24 mouse cellular contexts compared by ENCODE assay signal in genomic region chr8:60277211-60277801, GRCm38 (mm10).
DNase-seq lines count a peak whose midpoint lies in the region; ATAC-seq and TF ChIP-seq lines count a peak whose summit lies in the region.
"Had no signal": no experiment of that assay in that cellular context is flagged by ENCODE, and none has a peak within 500 bp of the region (broad histone marks: within the 10 kb centered on the region; RNA-seq: fewer than 3 reads in every experiment).

No protein-coding gene starts in this region.

- H3K27ac ChIP-seq in forebrain, embryonic 14.5 days (ENCODE audit: low read depth, low read length): no peak overlapping the region
- H3K27ac ChIP-seq in forebrain, postnatal 0 days (ENCODE audit: low read depth, low read length): no peak overlapping the region
- 0 out of 2 replicates have a peak overlapping the region, but pooled peaks have one; percentile 2 for H3K27ac ChIP-seq in midbrain, embryonic 15.5 days
- no peak overlapping the region for H3K27ac ChIP-seq in midbrain, embryonic 11.5 days (ENCODE audit: low read depth, low read length)
- H3K27ac ChIP-seq: forebrain, embryonic 10.5 days; hindbrain, embryonic 13.5 days; intestine, embryonic 15.5 days had no signal

- 25% methylated on average over 2 of the region's 2 CpGs for WGBS in forebrain, embryonic 14.5 days
- WGBS in forebrain, postnatal 0 days: 22% methylated on average over 2 of the region's 2 CpGs
- WGBS in midbrain, embryonic 15.5 days: 37% methylated on average over 2 of the region's 2 CpGs
- WGBS in midbrain, embryonic 11.5 days: 48% methylated on average over 2 of the region's 2 CpGs

- no peaks in the 10 kb centered on the region for H3K4me1 ChIP-seq in forebrain, embryonic 14.5 days (ENCODE audit: control insufficient read depth, insufficient read depth, low read length)
- H3K4me1 ChIP-seq in forebrain, postnatal 0 days (ENCODE audit: insufficient read depth): no peaks in the 10 kb centered on the region
- no peaks in the 10 kb centered on the region for H3K4me1 ChIP-seq in midbrain, embryonic 15.5 days
- no peaks in the 10 kb centered on the region for H3K4me1 ChIP-seq in midbrain, embryonic 11.5 days (ENCODE audit: control insufficient read depth, insufficient read depth, low read length)
- H3K4me1 ChIP-seq: forebrain, embryonic 10.5 days; hindbrain, embryonic 13.5 days; intestine, embryonic 15.5 days had no signal

- ATAC-seq in forebrain, embryonic 14.5 days: 0 out of 2 replicates have a peak, but pooled peaks have one; percentile 26
- ATAC-seq in forebrain, postnatal 0 days: no peak
- peak; percentile 72 for ATAC-seq in midbrain, embryonic 15.5 days (replicated peaks)
- no peak for ATAC-seq in midbrain, embryonic 11.5 days (ENCODE audit: low FRiP score)
- ATAC-seq: forebrain, embryonic 16.5 days; hindbrain, embryonic 16.5 days; intestine, embryonic 15.5 days; Patski had no signal

- H3K4me3 ChIP-seq in forebrain, embryonic 14.5 days (ENCODE audit: low read depth, low read length): no peak overlapping the region
- H3K4me3 ChIP-seq in forebrain, postnatal 0 days (ENCODE audit: low read depth, low read length): no peak overlapping the region
- H3K4me3 ChIP-seq in midbrain, embryonic 15.5 days: no peak overlapping the region
- H3K4me3 ChIP-seq in midbrain, embryonic 11.5 days (ENCODE audit: low read depth, low read length): no peak overlapping the region
- H3K4me3 ChIP-seq: forebrain, embryonic 10.5 days; hindbrain, embryonic 13.5 days; intestine, embryonic 15.5 days had no signal

- TF ChIP-seq CTCF in forebrain, postnatal 0 days (IDR thresholded peaks at IDR 0.05; ENCODE audit: low read depth): no peak

- peak; percentile 41 for DNase-seq in forebrain, embryonic 14.5 days (ENCODE audit: low spot score)
- DNase-seq in forebrain, postnatal 0 days: no peak
- DNase-seq in midbrain, embryonic 11.5 days (ENCODE audit: low spot score, missing footprints): no peak
- DNase-seq in brain, adult 2 months (ENCODE audit: low read depth, low spot score): peak; percentile 25
- peak; percentile 10 for DNase-seq in telencephalon, adult 2 months (ENCODE audit: low read depth, low spot score)
- DNase-seq in heart, adult 11 months: no peak
- DNase-seq: adrenal gland, postnatal 10 days; adrenal gland, postnatal 36 days; B cell, adult 2 months; cerebellum, adult 11-12 months; cerebellum, adult 9-10 months; cerebellum, postnatal 14 days; gastrocnemius, postnatal 10 days; gastrocnemius, postnatal 36 days had no signal

- no peak overlapping the region for H3K9ac ChIP-seq in forebrain, embryonic 14.5 days (ENCODE audit: low read length)
- H3K9ac ChIP-seq in forebrain, postnatal 0 days: no peak overlapping the region
- no peak overlapping the region for H3K9ac ChIP-seq in midbrain, embryonic 15.5 days
- no peak overlapping the region for H3K9ac ChIP-seq in midbrain, embryonic 11.5 days (ENCODE audit: low read length)
- H3K9ac ChIP-seq: hindbrain, embryonic 13.5 days; intestine, embryonic 15.5 days had no signal

- no peaks in the 10 kb centered on the region for H3K27me3 ChIP-seq in forebrain, embryonic 14.5 days (replicated peaks; ENCODE audit: control insufficient read depth, insufficient read depth, low read length)
- no peaks in the 10 kb centered on the region for H3K27me3 ChIP-seq in forebrain, postnatal 0 days (ENCODE audit: insufficient read depth, low read length)
- no peaks in the 10 kb centered on the region for H3K27me3 ChIP-seq in midbrain, embryonic 15.5 days (replicated peaks)
- no peaks in the 10 kb centered on the region for H3K27me3 ChIP-seq in midbrain, embryonic 11.5 days (ENCODE audit: control insufficient read depth, insufficient read depth, low read length)
- H3K27me3 ChIP-seq: CH12.LX; hindbrain, embryonic 13.5 days; intestine, embryonic 15.5 days; Patski had no signal

- no peak overlapping the region for H3K4me2 ChIP-seq in forebrain, embryonic 14.5 days (ENCODE audit: low read length)
- no peak overlapping the region for H3K4me2 ChIP-seq in forebrain, postnatal 0 days (ENCODE audit: low read depth)
- no peak overlapping the region for H3K4me2 ChIP-seq in midbrain, embryonic 15.5 days
- no peak overlapping the region for H3K4me2 ChIP-seq in midbrain, embryonic 11.5 days
- H3K4me2 ChIP-seq: heart, embryonic 11.5 days; hindbrain, embryonic 13.5 days; intestine, embryonic 15.5 days had no signal

- H3K36me3 ChIP-seq in forebrain, embryonic 14.5 days (ENCODE audit: control insufficient read depth, insufficient read depth, low read length): no peaks in the 10 kb centered on the region
- H3K36me3 ChIP-seq in forebrain, postnatal 0 days (ENCODE audit: insufficient read depth): no peaks in the 10 kb centered on the region
- H3K36me3 ChIP-seq in midbrain, embryonic 15.5 days (replicated peaks): no peaks in the 10 kb centered on the region
- no peaks in the 10 kb centered on the region for H3K36me3 ChIP-seq in midbrain, embryonic 11.5 days (ENCODE audit: control insufficient read depth, insufficient read depth, low read length)
- H3K36me3 ChIP-seq: forebrain, embryonic 10.5 days; G1E; hindbrain, embryonic 13.5 days; intestine, embryonic 15.5 days had no signal

- no peaks in the 10 kb centered on the region for H3K9me3 ChIP-seq in forebrain, embryonic 14.5 days (replicated peaks; ENCODE audit: control insufficient read depth, low read length)
- H3K9me3 ChIP-seq in forebrain, postnatal 0 days (ENCODE audit: low read length): no peaks in the 10 kb centered on the region
- no peaks in the 10 kb centered on the region for H3K9me3 ChIP-seq in midbrain, embryonic 15.5 days
- H3K9me3 ChIP-seq in midbrain, embryonic 11.5 days (ENCODE audit: control insufficient read depth, low read length): no peaks in the 10 kb centered on the region
- H3K9me3 ChIP-seq: forebrain, embryonic 10.5 days; G1E; hindbrain, embryonic 13.5 days; intestine, embryonic 15.5 days had no signal

Comparison
In these comparisons a context has a peak if more than half of its experiments do, and no peak if none do; other contexts are left out.
1. ATAC-seq: peak in forebrain, embryonic 14.5 days (single experiment) and midbrain, embryonic 15.5 days (single experiment); none in forebrain, postnatal 0 days (single experiment) and midbrain, embryonic 11.5 days (single experiment).
2. DNase-seq: peak in forebrain, embryonic 14.5 days (single experiment), brain, adult 2 months (single experiment) and telencephalon, adult 2 months (single experiment); none in forebrain, postnatal 0 days (single experiment), midbrain, embryonic 11.5 days (single experiment) and heart, adult 11 months (single experiment).